Mouse (Mus musculus): ENCODE results near the gene Slc12a9. TPM values are rescaled to one million over a fixed set of nuclear protein-coding genes. Genes with fewer than 3 reads are reported as not detected.

Slc12a9 gene
- polyA plus RNA-seq, 1 experiment from 2014 or later = 5.3 TPM

DNA sequence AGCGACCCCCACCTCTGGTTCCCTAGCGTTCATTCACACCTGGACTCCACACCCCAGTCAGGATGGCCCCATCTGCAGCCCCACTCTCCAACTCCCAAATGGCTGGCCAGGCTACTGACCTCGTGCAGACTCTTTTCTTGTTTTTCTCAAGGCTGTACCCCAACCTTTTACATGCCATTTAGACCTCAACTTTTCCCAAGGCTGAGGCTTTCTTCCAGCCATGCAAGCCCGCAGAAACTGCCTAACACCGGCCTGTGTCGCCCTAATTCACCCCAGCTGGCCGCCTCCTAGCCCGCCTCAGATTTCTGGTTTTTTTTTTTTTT lies 17.6 kb upstream of the Slc12a9 start:
- Histone ChIP-seq H3K36me3 (ENCODE audit: control insufficient read depth, insufficient read depth, low read length) (peaks cover 27% of the 10 kb centered on the region), H3K4me1 (ENCODE audit: control insufficient read depth in 2 of 2, insufficient read depth in 2 of 2, low read length in 2 of 2) (peaks cover 27 to 43% of the 10 kb centered on the region in 2 experiments), H3K27me3 (ENCODE audit: control insufficient read depth, insufficient read depth, low read length) (no peaks in the 10 kb centered on the region), H3K9me3 (ENCODE audit: control insufficient read depth, low read length) (no peaks in the 10 kb centered on the region), H3K4me2 (ENCODE audit: low read length) (peak overlapping the region; percentile 78), H3K27ac (replicated peaks in 1 of 2; ENCODE audit: control insufficient read depth in 1 of 2, insufficient read depth in 1 of 2, low read depth in 2 of 2, low read length in 2 of 2) (peak overlapping the region; percentile 29 to 98), H3K4me3 (ENCODE audit: control insufficient read depth in 1 of 2, insufficient read depth in 1 of 2, low read depth in 1 of 2, low read length in 2 of 2) (peak overlapping the region; percentile 59 to 91), H3K9ac (ENCODE audit: low read length) (peak overlapping the region; percentile 97)
- ATAC-seq (ENCODE audit: insufficient number of reproducible peaks, insufficient read depth, low FRiP score, low read depth) = no peak
- 8% methylated on average over 8 of the region's 8 CpGs for WGBS

DNA sequence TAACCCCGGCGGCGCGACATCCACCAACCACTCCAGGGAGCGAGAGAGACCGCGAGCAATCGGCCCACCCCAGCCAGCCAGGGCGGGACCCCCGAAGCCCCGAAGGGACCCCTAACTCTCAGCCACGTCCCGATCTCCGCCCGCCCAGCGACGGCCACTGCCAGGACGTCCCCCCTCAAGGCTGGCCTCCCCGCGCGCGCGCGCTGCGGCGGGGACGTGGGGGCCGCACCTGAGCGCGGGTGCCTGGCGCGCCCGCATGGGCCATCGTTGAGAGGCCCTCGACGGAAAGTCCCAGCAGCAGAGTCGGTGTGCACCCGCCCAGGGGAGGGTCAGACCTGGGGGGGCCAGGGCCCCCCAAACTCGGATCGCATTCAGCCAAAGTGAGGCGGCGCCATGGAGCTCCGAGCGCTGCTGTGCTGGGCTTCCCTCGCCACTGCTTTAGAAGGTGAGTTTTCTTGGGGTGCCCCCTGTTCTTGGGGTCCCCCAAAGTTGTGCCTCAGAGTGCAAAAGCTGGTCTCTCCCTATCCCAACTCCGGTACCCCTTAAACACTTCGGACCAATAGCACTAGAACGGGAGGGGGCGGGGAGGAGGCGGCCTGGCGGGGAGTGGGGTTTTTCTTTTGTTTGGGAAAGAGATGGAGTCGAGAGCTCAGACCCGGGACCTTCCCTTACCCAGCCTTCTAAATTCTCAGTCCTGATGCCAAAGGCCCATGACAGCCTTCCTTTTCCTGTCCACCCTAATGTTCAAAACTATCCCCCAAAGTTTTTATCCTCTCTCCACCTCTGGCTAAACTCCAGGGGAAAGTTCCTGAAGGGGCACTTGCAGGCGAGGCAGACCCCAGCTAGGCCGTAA lies 17.0 kb upstream of the Slc12a9 start:
- peak overlapping the region; percentile 78 for H3K4me2 ChIP-seq (ENCODE audit: low read length)
- peak overlapping the region; percentile 59 to 91 for H3K4me3 ChIP-seq (ENCODE audit: control insufficient read depth in 1 of 2, insufficient read depth in 1 of 2, low read depth in 1 of 2, low read length in 2 of 2)
- H3K9ac ChIP-seq (ENCODE audit: low read length) = peak overlapping the region; percentile 97
- H3K27me3 ChIP-seq (ENCODE audit: control insufficient read depth, insufficient read depth, low read length) = no peaks in the 10 kb centered on the region
- H3K27ac ChIP-seq (replicated peaks in 1 of 2; ENCODE audit: control insufficient read depth in 1 of 2, insufficient read depth in 1 of 2, low read depth in 2 of 2, low read length in 2 of 2) = peak overlapping the region; percentile 87 to 98
- no peaks in the 10 kb centered on the region for H3K9me3 ChIP-seq (ENCODE audit: control insufficient read depth, low read length)
- 1% methylated on average over 55 of the region's 55 CpGs for WGBS
- H3K4me1 ChIP-seq (ENCODE audit: control insufficient read depth in 2 of 2, insufficient read depth in 2 of 2, low read length in 2 of 2) = peaks cover 30 to 48% of the 10 kb centered on the region in 2 experiments
- ATAC-seq (ENCODE audit: insufficient number of reproducible peaks, insufficient read depth, low FRiP score, low read depth) = peak; percentile 49
- peaks cover 21% of the 10 kb centered on the region for H3K36me3 ChIP-seq (ENCODE audit: control insufficient read depth, insufficient read depth, low read length)

DNA sequence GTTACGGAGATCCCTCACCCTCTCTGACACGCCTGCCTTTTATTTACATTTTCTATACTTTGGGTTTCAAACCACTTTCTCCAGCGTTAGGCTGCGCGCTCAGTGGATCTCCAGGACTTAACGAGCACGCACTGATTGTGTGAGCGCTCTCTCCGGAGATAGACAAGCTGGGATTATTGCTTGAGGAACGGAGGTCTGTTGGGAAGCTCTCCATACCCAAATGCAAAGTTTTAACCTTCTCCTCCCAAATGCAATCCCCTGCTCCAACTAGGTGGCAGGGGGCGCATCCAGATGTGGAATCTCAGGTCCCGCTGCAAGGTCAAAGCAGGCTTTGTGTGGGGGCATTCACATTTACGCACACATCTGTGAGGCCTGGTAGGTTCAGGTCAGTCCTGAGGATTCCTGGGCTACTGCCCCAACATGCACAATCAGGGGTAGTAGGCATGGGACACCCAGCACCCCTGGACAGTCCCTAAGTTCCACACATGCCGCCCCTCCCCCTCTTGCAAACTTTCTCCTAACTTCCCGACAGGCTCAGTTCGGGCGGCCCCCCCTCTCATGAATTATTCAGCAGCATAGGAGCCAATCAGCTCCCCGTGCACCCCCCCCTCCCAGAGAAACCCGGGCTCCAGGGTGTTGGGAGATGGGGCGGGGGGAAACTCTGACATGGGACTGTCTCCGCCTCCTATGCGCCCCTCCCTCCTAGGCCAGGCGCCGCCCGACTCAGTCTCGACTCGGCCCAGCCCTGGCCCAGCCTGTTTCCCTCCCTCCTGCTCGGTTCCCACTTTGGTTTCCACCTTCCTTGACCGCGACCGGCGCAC lies 16.2 kb upstream of the Slc12a9 start, which contains the start of gene Ephb4:
Ephb4 (plus strand) TSS at position 726 of the 821 bp plus-strand sequence.
- Histone ChIP-seq H3K4me3 (ENCODE audit: control insufficient read depth in 1 of 2, insufficient read depth in 1 of 2, low read depth in 1 of 2, low read length in 2 of 2) (peak within 1 kb of the TSS; percentile 59 to 91), H3K9me3 (ENCODE audit: control insufficient read depth, low read length) (no peaks in the 10 kb centered on the region), H3K27me3 (ENCODE audit: control insufficient read depth, insufficient read depth, low read length) (no peaks in the 10 kb centered on the region), H3K4me2 (ENCODE audit: low read length) (peak within 1 kb of the TSS; percentile 78), H3K36me3 (ENCODE audit: control insufficient read depth, insufficient read depth, low read length) (peaks cover 12% of the 10 kb centered on the region), H3K4me1 (ENCODE audit: control insufficient read depth in 2 of 2, insufficient read depth in 2 of 2, low read length in 2 of 2) (peaks cover 30 to 48% of the 10 kb centered on the region in 2 experiments), H3K9ac (ENCODE audit: low read length) (peak within 1 kb of the TSS; percentile 97), H3K27ac (replicated peaks in 1 of 2; ENCODE audit: control insufficient read depth in 1 of 2, insufficient read depth in 1 of 2, low read depth in 2 of 2, low read length in 2 of 2) (peak within 1 kb of the TSS; percentile 94 to 98)
- WGBS = under 1% methylated on average over 30 of the region's 32 CpGs
- peak; percentile 95 for ATAC-seq (ENCODE audit: insufficient number of reproducible peaks, insufficient read depth, low FRiP score, low read depth)

DNA sequence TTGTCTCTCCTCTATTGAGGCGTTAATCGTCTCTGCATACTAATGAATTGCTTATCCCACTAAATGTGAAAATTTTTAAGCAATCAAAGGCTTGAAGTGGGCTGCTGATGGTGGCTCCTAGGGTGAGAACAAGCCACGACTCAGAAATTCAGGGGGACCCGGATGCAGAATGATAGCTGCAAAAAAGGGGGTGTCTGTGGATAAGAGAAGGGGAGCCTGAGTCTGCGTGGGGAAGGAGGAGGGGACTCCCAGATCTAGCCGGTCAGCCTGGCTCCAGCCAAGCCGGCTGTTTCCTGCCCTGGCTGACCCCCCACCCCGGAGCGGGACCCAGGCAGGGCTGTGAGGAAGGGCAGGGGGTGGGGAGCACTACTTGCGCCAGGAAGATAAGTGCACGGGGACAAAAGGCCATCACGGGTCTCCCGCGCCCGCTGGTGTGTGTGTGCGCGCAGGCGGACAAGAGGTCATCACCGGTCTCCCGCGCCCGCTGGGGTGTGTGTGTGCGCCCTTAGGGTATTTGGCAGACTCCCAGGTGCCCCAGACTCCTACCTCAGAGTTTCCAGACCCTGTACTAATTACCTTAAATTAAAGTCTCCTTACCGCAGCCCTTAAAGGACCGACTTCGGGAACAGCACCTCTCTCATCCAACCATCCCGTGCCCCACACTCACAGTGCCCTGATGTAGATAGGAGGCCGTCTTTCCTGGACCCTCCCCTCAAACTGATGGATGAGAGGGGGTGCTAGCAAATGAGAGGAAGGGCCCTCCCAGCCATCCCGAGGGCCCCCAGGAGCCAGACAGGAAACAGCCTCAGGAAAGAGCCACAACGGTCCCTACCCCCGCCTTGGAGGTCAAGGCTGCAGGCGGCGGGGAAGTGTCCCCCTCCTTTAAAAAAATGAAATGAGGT lies 15.3 kb upstream of the Slc12a9 start:
- H3K36me3 ChIP-seq (ENCODE audit: control insufficient read depth, insufficient read depth, low read length) = peaks cover 4% of the 10 kb centered on the region
- peak; percentile 54 for ATAC-seq (ENCODE audit: insufficient number of reproducible peaks, insufficient read depth, low FRiP score, low read depth)
- H3K27me3 ChIP-seq (ENCODE audit: control insufficient read depth, insufficient read depth, low read length) = no peaks in the 10 kb centered on the region
- H3K4me1 ChIP-seq (ENCODE audit: control insufficient read depth in 2 of 2, insufficient read depth in 2 of 2, low read length in 2 of 2) = peaks cover 30 to 48% of the 10 kb centered on the region in 2 experiments
- peak overlapping the region; percentile 94 to 98 for H3K27ac ChIP-seq (replicated peaks in 1 of 2; ENCODE audit: control insufficient read depth in 1 of 2, insufficient read depth in 1 of 2, low read depth in 2 of 2, low read length in 2 of 2)
- peak overlapping the region; percentile 78 for H3K4me2 ChIP-seq (ENCODE audit: low read length)
- no peaks in the 10 kb centered on the region for H3K9me3 ChIP-seq (ENCODE audit: control insufficient read depth, low read length)
- WGBS = under 1% methylated on average over 31 of the region's 33 CpGs
- peak overlapping the region; percentile 68 for H3K9ac ChIP-seq (ENCODE audit: low read length)
- H3K4me3 ChIP-seq (ENCODE audit: control insufficient read depth in 1 of 2, insufficient read depth in 1 of 2, low read depth in 1 of 2, low read length in 2 of 2) = peak overlapping the region; percentile 50 to 91

DNA sequence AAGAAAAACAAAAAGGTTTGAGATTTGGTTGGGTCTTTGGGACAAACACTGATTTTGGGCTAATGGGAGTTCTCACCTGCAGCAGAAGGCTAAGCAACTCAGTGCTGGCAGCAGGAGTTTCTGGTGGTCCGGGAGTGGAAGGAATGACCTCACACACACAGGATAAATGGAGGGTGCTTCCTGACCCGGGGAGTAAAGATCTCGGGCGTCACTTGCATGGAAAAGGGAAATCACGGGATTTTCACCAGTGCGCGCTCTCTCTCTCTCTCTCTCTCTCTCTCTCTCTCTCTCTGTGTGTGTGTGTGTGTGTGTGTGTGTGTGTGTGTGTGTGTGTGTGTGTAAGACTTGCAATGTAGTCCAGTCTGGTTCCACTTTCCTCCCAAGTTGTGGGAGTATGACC lies 14.5 kb upstream of the Slc12a9 start:
- 0 out of 2 replicates have a peak overlapping the region, but pooled peaks have one; percentile 68 for H3K9ac ChIP-seq (ENCODE audit: low read length)
- no peaks in the 10 kb centered on the region for H3K9me3 ChIP-seq (ENCODE audit: control insufficient read depth, low read length)
- no peaks in the 10 kb centered on the region for H3K36me3 ChIP-seq (ENCODE audit: control insufficient read depth, insufficient read depth, low read length)
- no peak overlapping the region for H3K4me3 ChIP-seq (ENCODE audit: control insufficient read depth in 1 of 2, insufficient read depth in 1 of 2, low read depth in 1 of 2, low read length in 2 of 2)
- WGBS = 28% methylated on average over 7 of the region's 7 CpGs
- H3K4me2 ChIP-seq (ENCODE audit: low read length) = peak overlapping the region; percentile 78
- peaks cover 30 to 47% of the 10 kb centered on the region in 2 experiments for H3K4me1 ChIP-seq (ENCODE audit: control insufficient read depth in 2 of 2, insufficient read depth in 2 of 2, low read length in 2 of 2)
- ATAC-seq (ENCODE audit: insufficient number of reproducible peaks, insufficient read depth, low FRiP score, low read depth) = no peak
- H3K27me3 ChIP-seq (ENCODE audit: control insufficient read depth, insufficient read depth, low read length) = no peaks in the 10 kb centered on the region
- peak overlapping the region; percentile 94 to 98 for H3K27ac ChIP-seq (replicated peaks in 1 of 2; ENCODE audit: control insufficient read depth in 1 of 2, insufficient read depth in 1 of 2, low read depth in 2 of 2, low read length in 2 of 2)

DNA sequence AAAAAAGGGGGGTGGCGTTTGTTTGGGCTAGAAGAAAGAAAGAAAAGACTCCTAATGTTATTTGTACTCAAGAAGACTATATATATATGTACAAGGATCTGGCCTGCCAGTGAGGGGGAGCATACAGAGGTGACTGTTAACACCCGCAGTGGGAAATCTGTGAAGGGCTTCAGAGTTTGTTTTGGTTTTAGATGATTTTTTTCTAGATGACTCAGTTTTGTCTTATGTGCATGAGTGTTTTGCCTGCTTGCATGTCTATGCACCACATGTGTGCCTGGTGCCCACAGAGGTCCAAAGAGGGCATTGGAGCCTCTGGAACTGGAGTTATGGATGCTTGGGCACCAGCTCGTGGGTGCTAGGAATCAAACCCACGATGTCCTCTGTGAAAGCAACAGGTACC lies 13.6 kb upstream of the Slc12a9 start:
- Histone ChIP-seq H3K4me3 (ENCODE audit: control insufficient read depth in 1 of 2, insufficient read depth in 1 of 2, low read depth in 1 of 2, low read length in 2 of 2) (no peak overlapping the region), H3K9me3 (ENCODE audit: control insufficient read depth, low read length) (no peaks in the 10 kb centered on the region), H3K4me2 (ENCODE audit: low read length) (no peak overlapping the region), H3K9ac (ENCODE audit: low read length) (no peak overlapping the region), H3K27me3 (ENCODE audit: control insufficient read depth, insufficient read depth, low read length) (no peaks in the 10 kb centered on the region), H3K36me3 (ENCODE audit: control insufficient read depth, insufficient read depth, low read length) (no peaks in the 10 kb centered on the region), H3K27ac (replicated peaks in 1 of 2; ENCODE audit: control insufficient read depth in 1 of 2, insufficient read depth in 1 of 2, low read depth in 2 of 2, low read length in 2 of 2) (peak overlapping the region in 1 of 2 experiments; percentile 42; a peak in 2 of 4 replicates), H3K4me1 (ENCODE audit: control insufficient read depth in 2 of 2, insufficient read depth in 2 of 2, low read length in 2 of 2) (peaks cover 22 to 38% of the 10 kb centered on the region in 2 experiments)
- 80% methylated on average over 4 of the region's 4 CpGs for WGBS
- no peak for ATAC-seq (ENCODE audit: insufficient number of reproducible peaks, insufficient read depth, low FRiP score, low read depth)

DNA sequence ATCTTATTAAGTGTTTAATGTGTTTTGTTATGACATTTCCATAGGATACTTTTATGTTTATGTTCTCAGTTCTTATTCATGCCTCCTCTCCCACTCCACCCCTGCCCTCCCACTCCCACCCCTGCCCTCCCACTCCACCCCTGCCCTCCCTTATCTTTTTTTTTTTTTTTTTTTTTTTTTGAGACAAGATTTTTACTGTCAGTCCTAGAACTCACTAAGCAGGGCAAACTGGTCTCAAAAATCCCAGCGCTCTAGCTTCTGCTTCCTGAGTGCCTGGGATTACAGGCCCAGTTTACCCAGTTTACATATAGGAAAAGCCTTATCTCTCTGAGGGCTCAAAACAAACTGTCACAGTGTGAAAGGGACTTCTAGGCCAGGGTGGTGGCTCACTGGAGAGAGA lies 13.0 kb upstream of the Slc12a9 start:
- Histone ChIP-seq H3K27ac (replicated peaks in 1 of 2; ENCODE audit: control insufficient read depth in 1 of 2, insufficient read depth in 1 of 2, low read depth in 2 of 2, low read length in 2 of 2) (peak overlapping the region in 1 of 2 experiments; percentile 42; a peak in 2 of 4 replicates), H3K4me1 (ENCODE audit: control insufficient read depth in 2 of 2, insufficient read depth in 2 of 2, low read length in 2 of 2) (peaks cover 20 to 33% of the 10 kb centered on the region in 2 experiments), H3K36me3 (ENCODE audit: control insufficient read depth, insufficient read depth, low read length) (no peaks in the 10 kb centered on the region), H3K27me3 (ENCODE audit: control insufficient read depth, insufficient read depth, low read length) (no peaks in the 10 kb centered on the region), H3K4me2 (ENCODE audit: low read length) (peak overlapping the region; percentile 51), H3K9me3 (ENCODE audit: control insufficient read depth, low read length) (no peaks in the 10 kb centered on the region), H3K9ac (ENCODE audit: low read length) (no peak overlapping the region), H3K4me3 (ENCODE audit: control insufficient read depth in 1 of 2, insufficient read depth in 1 of 2, low read depth in 1 of 2, low read length in 2 of 2) (no peak overlapping the region)
- ATAC-seq (ENCODE audit: insufficient number of reproducible peaks, insufficient read depth, low FRiP score, low read depth) = no peak
- WGBS = 61% methylated on average over 1 of the region's 1 CpGs
